Mouse (Mus musculus) C2C12 (cell line): ENCODE measurements around the gene Capn2.

Source experiments
- CEBPB ChIP-seq: IDR thresholded peaks from one replicate; pipeline ENCODE4 v1.6.1; 2011; ENCODE audit warnings: low read depth, mild to moderate bottlenecking, control low read depth, moderate library complexity
- CTCF ChIP-seq: IDR thresholded peaks from one replicate; pipeline ENCODE4 v1.5.1; 2011; ENCODE audit not compliant: control insufficient read depth, insufficient read depth, insufficient read length
- MAX ChIP-seq: IDR thresholded peaks from one replicate; pipeline ENCODE4 v1.6.1; 2011; ENCODE audit warnings: mild to moderate bottlenecking, control low read depth
- MYOD1 ChIP-seq: IDR thresholded peaks from one replicate; pipeline ENCODE4 v1.6.1; 2011; ENCODE audit warnings: low read depth; ENCODE audit not compliant: control insufficient read depth, insufficient read length
- MYOG ChIP-seq: IDR thresholded peaks from one replicate; pipeline ENCODE4 v1.6.1; 2011; ENCODE audit not compliant: control insufficient read depth, insufficient read length; ENCODE audit errors: extremely low read depth
- USF1 ChIP-seq: IDR thresholded peaks from one replicate; pipeline ENCODE4 v1.6.1; 2011; ENCODE audit warnings: low read depth, mild to moderate bottlenecking, control low read depth, moderate library complexity

DNA sequence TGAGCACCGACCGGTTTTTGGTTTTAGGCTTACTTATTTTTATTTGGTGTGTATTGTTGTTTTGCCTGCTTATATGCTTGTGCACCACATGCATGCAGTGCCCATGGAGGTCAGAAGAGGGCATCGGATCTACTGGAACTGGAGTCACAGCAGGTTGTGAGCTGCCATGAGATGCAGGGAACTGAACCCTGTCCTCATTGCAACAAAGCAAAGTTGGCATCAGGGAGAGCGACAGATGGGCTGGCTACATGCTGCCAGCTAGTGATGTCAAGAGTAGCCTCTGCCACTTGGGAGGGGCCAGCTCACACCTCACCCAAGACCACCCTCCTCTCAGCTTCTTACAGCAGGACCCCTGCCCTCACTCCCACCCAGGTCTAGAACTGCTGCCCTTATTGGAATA is 51.4 kb downstream of the Capn2 start:
- TF ChIP-seq CTCF (no peak), MYOD1 (no peak), CEBPB (no peak), USF1 (no peak), MAX (no peak), MYOG (no peak)
